Mouse (Mus musculus) lung, embryonic 15.5 days (tissue): ENCODE data around the gene Ccdc81. TPM values are rescaled to one million over a fixed set of nuclear protein-coding genes. Genes with fewer than 3 reads are reported as not detected.

Experiments used
- ATAC-seq: fragments of 200-750 bp; cut with Nextera tagmentation; 2 replicates; pipeline ENCODE4 v1.8.0; 2017; ENCODE audit warnings: moderate number of reproducible peaks, borderline replicate concordance; ENCODE audit not compliant: low FRiP score, low TSS enrichment; ENCODE audit errors: extremely low read depth
- H3K27ac ChIP-seq: fragments of 300-500 bp; sonication (generic); 2 replicates; pipeline ENCODE4 v1.5.1; 2015; ENCODE audit warnings: moderate library complexity, mild to moderate bottlenecking, inconsistent platforms
- H3K27me3 ChIP-seq: fragments of 300-500 bp; sonication (generic); 2 replicates; pipeline ENCODE4 v1.6.1; 2015; ENCODE audit warnings: inconsistent platforms
- H3K36me3 ChIP-seq: fragments of 300-500 bp; sonication (generic); 2 replicates; pipeline ENCODE4 v1.6.1; 2015; ENCODE audit warnings: inconsistent platforms
- H3K4me1 ChIP-seq: fragments of 300-500 bp; sonication (generic); 2 replicates; pipeline ENCODE4 v1.6.1; 2015; ENCODE audit warnings: inconsistent platforms
- H3K4me2 ChIP-seq: fragments of 300-500 bp; sonication (generic); 2 replicates; pipeline ENCODE4 v1.6.1; 2015; ENCODE audit warnings: inconsistent platforms, mild to moderate bottlenecking, moderate library complexity
- H3K4me3 ChIP-seq: fragments of 300-500 bp; sonication (generic); 2 replicates; pipeline ENCODE4 v1.5.1; 2015; ENCODE audit warnings: mild to moderate bottlenecking, inconsistent platforms
- H3K9ac ChIP-seq: fragments of 300-500 bp; sonication (generic); 2 replicates; pipeline ENCODE4 v1.6.1; 2015; ENCODE audit warnings: inconsistent platforms
- H3K9me3 ChIP-seq: fragments of 300-500 bp; sonication (generic); 2 replicates; pipeline ENCODE4 v1.6.1; 2016; ENCODE audit warnings: inconsistent platforms
- WGBS: fragments of 180-500 bp; shearing (Covaris S2); methylation state at CpG from one replicate; pipeline ENCODE4 v1.1.7; 2015; 5-methylcytosine and 5-hydroxymethylcytosine counted together
- polyA plus RNA-seq: library from polyadenylated mRNA; unstranded; fragments of >200 nt; fragmentation: Nextera tagmentation; extraction: Ambion mirVana; gene quantifications from 2 replicates; pipeline ENCODE4 v1.2.1, GENCODE M21; 2015

The Ccdc81 gene
- polyA plus RNA-seq, 1 experiment from 2014 or later = 0.17 TPM

DNA sequence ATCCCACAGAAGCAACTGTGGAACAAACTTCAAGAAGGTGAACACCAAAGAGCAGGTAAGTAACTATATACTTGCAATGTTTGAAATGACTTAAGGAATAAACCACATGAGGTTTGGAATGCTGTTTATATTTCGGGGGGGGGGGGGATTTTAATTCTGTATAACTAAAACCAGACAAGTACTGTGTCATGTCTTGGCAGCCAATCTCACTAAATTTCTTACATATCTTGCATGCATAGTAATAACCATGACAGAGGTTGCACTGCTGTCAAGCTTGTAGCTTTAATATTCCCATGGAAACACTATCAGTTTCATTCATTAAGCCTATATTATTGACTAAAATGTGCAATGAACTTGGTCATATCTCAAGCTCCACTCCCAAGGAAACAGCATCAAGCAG is 48.2 kb downstream of the Ccdc81 start:
- Histone ChIP-seq H3K4me3 (no peak overlapping the region), H3K4me2 (no peak overlapping the region), H3K4me1 (no peaks in the 10 kb centered on the region), H3K9ac (no peak overlapping the region), H3K9me3 (no peaks in the 10 kb centered on the region), H3K27me3 (no peaks in the 10 kb centered on the region), H3K36me3 (no peaks in the 10 kb centered on the region), H3K27ac (no peak overlapping the region)
- WGBS = 66% methylated on average over 1 of the region's 1 CpGs
- ATAC-seq = no peak

DNA sequence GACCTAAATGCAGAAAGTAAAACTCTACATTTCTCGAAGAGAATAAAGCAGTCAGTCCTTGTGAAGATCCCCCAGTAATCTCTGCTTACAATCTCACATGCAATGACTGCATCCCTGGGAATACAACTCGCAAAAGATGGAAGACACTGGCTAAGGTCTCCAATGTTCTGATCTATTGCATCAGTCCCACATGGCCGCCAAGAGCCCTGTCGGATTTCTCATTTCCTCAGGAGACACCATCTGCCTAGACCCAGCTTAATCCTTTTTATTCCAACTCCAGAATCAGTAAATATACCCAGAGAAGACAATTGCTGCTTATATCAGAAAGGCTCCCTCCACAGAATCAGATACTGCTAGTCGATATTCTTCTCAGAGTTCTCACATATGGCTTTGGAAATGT is 50.3 kb downstream of the Ccdc81 start:
- ATAC-seq = no peak
- no peak overlapping the region for H3K4me2 ChIP-seq
- H3K27ac ChIP-seq = no peak overlapping the region
- 71% methylated on average over 5 of the region's 5 CpGs for WGBS
- no peaks in the 10 kb centered on the region for H3K36me3 ChIP-seq
- no peak overlapping the region for H3K9ac ChIP-seq
- no peak overlapping the region for H3K4me3 ChIP-seq
- H3K27me3 ChIP-seq = no peaks in the 10 kb centered on the region
- no peaks in the 10 kb centered on the region for H3K9me3 ChIP-seq
- H3K4me1 ChIP-seq = no peaks in the 10 kb centered on the region

DNA sequence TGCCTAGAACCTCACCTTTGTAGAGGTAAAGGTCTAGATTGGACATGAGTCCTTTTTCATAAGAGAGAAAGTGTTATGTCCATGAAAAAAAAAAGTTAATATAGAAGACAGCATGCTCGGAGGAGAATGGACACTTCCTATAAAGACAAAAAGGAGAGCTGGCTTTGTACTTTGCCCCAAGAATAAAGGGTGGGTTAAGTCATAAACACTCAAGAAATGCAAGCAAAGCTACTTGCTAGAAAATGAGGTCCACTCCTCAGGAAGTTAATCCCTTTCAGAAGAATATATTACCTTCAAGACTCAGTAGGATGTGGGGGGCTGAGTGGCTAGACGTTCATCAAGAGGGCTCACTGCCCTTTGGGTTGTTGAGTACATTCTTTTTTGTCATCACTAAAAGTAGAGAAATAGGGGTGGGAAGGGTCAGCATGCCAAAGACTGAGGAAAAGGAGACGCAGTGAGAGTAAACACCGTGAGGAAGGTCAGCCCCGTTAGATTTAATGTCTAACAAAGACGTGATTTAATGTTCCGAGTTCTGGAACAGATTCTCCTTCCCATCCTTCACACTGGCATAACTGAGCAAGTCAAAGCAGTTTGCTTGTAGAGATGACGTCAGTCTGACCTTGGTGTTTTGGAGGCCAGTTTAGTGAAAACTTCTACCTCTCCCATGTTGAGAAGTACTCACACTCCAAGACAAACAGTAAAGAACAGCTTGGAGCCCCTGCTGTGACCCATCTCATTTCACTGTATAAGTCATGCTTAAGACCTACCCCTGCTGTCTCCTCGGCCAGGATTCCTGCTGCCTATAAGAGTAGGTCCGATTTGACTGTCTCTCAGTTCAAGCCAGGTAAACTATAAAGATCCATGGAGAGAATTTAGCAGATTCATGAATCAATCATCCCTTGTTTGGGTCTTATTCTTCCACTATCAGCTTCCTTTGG is 51.0 kb downstream of the Ccdc81 start:
- Histone ChIP-seq H3K27me3 (no peaks in the 10 kb centered on the region), H3K36me3 (no peaks in the 10 kb centered on the region), H3K9me3 (no peaks in the 10 kb centered on the region), H3K4me2 (no peak overlapping the region), H3K4me3 (no peak overlapping the region), H3K9ac (no peak overlapping the region), H3K27ac (no peak overlapping the region), H3K4me1 (no peaks in the 10 kb centered on the region)
- ATAC-seq = no peak
- WGBS = 60% methylated on average over 10 of the region's 10 CpGs

DNA sequence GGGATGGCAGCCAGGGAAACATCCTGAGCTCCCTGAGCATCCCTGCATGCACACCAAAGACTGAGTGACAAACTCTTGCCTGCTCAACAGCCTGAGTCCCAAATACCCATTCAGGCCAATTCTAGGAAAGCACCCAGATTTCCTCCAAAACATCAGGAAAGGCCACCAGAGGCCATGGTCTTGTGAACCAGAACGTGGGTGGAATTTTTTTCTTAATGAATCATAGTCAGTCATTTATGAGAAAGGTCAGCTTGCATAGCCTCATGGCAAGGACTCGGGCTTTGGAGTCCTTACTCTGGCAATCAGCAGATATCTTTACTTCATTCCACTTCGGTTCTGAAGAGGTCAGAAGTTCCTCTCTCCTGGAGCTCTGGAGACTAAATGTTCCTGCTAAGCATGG is 52.9 kb downstream of the Ccdc81 start:
- H3K27me3 ChIP-seq = no peaks in the 10 kb centered on the region
- 58% methylated on average over 3 of the region's 3 CpGs for WGBS
- no peak for ATAC-seq
- H3K4me3 ChIP-seq = no peak overlapping the region
- no peaks in the 10 kb centered on the region for H3K36me3 ChIP-seq
- H3K9ac ChIP-seq = no peak overlapping the region
- no peak overlapping the region for H3K4me2 ChIP-seq
- no peaks in the 10 kb centered on the region for H3K4me1 ChIP-seq
- H3K27ac ChIP-seq = no peak overlapping the region
- H3K9me3 ChIP-seq = no peaks in the 10 kb centered on the region

DNA sequence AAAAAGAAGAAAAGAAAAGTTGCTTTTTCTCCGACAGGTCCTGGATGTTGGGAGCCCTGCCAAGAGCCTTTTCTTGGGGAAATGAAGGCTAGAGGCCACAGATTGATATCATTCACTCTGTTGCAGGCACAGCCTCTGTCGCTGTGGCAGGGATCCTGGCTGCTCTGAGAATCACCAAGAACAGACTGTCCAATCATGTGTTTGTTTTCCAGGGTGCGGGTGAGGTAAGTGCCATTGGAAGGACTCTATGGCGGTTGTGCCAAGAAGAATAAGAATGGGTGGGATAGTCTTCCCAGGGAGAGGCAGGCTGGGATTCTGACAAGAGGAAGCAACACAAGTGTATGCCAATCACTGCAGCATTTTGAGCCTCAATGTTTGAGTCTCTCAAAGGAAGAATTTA is 57.8 kb downstream of the Ccdc81 start:
- H3K9me3 ChIP-seq = no peaks in the 10 kb centered on the region
- no peaks in the 10 kb centered on the region for H3K27me3 ChIP-seq
- no peak overlapping the region for H3K27ac ChIP-seq
- H3K4me3 ChIP-seq = no peak overlapping the region
- no peaks in the 10 kb centered on the region for H3K36me3 ChIP-seq
- H3K4me1 ChIP-seq = no peaks in the 10 kb centered on the region
- no peak overlapping the region for H3K9ac ChIP-seq
- H3K4me2 ChIP-seq = no peak overlapping the region
- no peak for ATAC-seq
- 63% methylated on average over 4 of the region's 4 CpGs for WGBS

DNA sequence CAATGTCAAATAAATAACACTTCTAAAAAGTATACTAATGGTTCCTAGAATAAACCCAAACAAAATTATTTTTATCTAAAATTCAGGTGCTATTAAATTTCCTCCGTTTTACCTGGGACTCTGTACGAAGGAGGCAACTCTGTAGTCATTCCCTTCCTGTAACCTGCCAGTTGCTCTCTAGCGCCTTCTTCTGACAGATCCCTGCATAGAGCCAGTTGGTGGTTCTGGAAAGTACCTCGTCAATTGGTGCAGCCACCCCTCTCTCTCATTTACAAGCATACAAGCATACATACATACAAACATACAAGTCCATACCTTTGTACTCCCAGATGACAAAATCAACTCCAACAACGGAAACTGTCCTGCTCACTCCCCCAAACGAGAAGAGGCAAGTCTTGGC is 59.9 kb downstream of the Ccdc81 start:
- no peak overlapping the region for H3K4me2 ChIP-seq
- no peak overlapping the region for H3K9ac ChIP-seq
- no peaks in the 10 kb centered on the region for H3K36me3 ChIP-seq
- WGBS = 27% methylated on average over 6 of the region's 6 CpGs
- no peaks in the 10 kb centered on the region for H3K9me3 ChIP-seq
- peaks cover 6% of the 10 kb centered on the region; the same call in 1 of the 2 replicates for H3K4me1 ChIP-seq
- ATAC-seq = no peak
- H3K27me3 ChIP-seq = no peaks in the 10 kb centered on the region
- no peak overlapping the region for H3K4me3 ChIP-seq
- H3K27ac ChIP-seq = no peak overlapping the region

DNA sequence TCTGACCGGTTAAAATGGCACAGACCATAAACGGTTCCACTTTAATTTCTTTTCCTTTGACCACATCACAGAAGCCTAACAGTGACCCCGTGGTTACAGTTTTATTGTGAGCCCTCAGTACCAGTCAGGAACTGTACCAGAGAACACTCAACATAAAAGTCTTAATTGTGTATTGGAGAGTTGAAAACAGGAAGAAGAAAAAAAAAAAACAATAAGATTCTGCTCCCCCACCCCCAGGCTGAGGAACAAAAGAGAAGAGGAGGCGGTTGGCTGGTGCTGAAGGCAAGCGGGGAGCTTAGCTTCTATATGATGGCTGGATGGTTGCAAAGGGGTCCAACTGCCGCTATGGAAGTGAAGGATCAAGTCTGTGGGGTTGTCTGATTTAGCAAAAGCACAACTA is 60.3 kb downstream of the Ccdc81 start:
- ATAC-seq = no peak
- Histone ChIP-seq H3K36me3 (no peaks in the 10 kb centered on the region), H3K9me3 (no peaks in the 10 kb centered on the region), H3K9ac (no peak overlapping the region), H3K27me3 (no peaks in the 10 kb centered on the region), H3K4me1 (peaks cover 6% of the 10 kb centered on the region; the same call in 1 of the 2 replicates), H3K27ac (no peak overlapping the region), H3K4me2 (no peak overlapping the region), H3K4me3 (no peak overlapping the region)
- WGBS = 63% methylated on average over 6 of the region's 6 CpGs

DNA sequence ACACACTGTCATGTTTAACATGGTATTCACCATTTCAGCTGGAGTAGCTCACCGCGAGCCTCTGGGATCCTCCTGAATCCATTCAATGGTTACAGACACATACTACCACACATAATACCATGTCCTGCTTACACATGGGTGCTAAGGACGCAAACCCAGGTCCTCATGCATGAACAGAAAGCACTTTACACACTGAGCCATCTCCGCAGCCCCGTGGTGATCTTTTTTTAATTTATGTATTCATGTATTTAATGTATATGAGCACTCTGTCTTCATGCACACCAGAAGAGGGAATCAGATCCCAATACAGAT is 61.1 kb downstream of the Ccdc81 start:
- Histone ChIP-seq H3K27ac (no peak overlapping the region), H3K36me3 (no peaks in the 10 kb centered on the region), H3K9ac (no peak overlapping the region), H3K9me3 (no peaks in the 10 kb centered on the region), H3K4me3 (no peak overlapping the region), H3K4me1 (peaks cover 6% of the 10 kb centered on the region; the same call in 1 of the 2 replicates), H3K4me2 (no peak overlapping the region), H3K27me3 (no peaks in the 10 kb centered on the region)
- WGBS = 88% methylated on average over 5 of the region's 5 CpGs
- no peak for ATAC-seq

DNA sequence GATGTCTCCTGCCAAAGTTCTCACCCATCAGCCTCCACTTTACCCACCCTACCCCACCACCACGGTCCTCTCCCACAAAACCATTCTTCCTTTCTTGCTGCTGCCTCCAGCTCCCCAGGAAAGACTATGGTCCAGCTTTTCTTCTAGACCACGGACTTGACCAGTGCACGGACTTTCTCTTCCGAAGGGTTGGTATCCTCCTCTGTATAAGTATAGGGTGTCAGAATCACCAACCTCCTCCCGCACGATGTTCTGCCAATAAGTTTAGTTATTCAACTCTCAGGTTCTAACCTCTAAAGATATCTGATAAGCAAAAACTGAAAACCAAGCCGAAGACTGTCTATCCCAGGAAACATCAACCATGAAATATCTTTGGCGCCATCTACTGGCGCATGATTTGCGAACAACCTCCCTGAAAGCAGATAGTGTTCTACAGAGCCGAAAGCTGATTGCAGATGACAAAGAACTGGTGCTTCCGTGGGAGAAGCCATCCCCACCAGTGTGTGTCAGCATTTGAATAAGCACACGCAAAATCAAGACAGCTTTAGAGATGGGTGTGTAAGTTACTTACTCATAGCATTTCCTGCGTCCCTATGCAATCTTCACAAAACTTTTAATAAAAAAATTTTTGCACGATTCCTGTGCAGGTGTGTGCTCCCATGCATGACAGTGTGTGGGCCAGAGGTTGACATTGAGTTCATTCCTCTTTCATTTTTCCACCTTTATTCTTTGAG is 61.6 kb downstream of the Ccdc81 start:
- Histone ChIP-seq H3K36me3 (no peaks in the 10 kb centered on the region), H3K9ac (no peak overlapping the region), H3K4me3 (no peak overlapping the region), H3K9me3 (no peaks in the 10 kb centered on the region), H3K4me2 (no peak overlapping the region), H3K27me3 (no peaks in the 10 kb centered on the region), H3K27ac (no peak overlapping the region), H3K4me1 (peaks cover 6% of the 10 kb centered on the region; the same call in 1 of the 2 replicates)
- ATAC-seq = peak; percentile 41; the same call in 1 of the 2 replicates
- 27% methylated on average over 15 of the region's 15 CpGs for WGBS

DNA sequence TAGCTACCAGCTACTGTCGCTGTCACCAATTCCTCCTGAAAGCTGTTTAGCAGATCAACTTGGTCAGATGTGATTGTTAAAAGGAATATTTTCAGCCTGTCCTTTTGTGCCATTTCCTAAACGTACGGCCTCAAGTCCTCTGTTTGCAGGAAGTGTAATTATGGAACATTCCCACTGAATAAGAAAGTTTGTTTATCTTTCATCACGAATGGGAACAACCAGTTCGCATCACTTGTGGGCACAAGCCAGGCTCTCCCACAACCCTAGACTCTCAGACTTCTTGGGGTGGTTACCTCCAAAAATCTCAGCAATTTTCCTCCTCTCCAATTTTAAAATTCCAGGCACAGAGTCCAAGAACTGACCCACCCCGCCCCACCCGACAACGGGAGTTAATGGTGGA is 63.7 kb downstream of the Ccdc81 start:
- Histone ChIP-seq H3K4me2 (no peak overlapping the region), H3K9me3 (no peaks in the 10 kb centered on the region), H3K4me3 (no peak overlapping the region), H3K27ac (no peak overlapping the region), H3K4me1 (peaks cover 6% of the 10 kb centered on the region; the same call in 1 of the 2 replicates), H3K36me3 (no peaks in the 10 kb centered on the region), H3K27me3 (no peaks in the 10 kb centered on the region), H3K9ac (no peak overlapping the region)
- 54% methylated on average over 8 of the region's 8 CpGs for WGBS
- ATAC-seq = no peak

DNA sequence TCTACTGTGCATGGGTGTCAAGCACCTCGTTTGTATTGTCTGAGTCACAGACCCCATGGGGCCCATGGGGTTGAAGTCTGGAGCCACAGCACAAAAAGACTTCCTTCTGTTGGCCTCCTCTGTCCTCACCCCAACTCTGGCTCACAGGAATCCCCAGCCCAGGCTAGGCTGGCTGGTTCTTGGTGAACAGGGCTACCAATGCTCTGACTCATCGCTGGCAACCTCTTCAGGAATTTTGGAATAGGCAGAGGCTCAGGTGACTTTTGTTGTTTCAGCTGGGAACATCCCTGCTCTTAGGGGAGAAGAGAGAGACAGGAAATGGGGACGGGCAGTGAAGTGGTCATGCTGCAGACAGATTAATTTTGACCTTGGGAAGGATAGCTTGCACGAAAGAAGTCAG is 65.6 kb downstream of the Ccdc81 start:
- Histone ChIP-seq H3K27ac (no peak overlapping the region), H3K4me3 (no peak overlapping the region), H3K4me1 (peaks cover 6% of the 10 kb centered on the region; the same call in 1 of the 2 replicates), H3K9ac (no peak overlapping the region), H3K9me3 (no peaks in the 10 kb centered on the region), H3K4me2 (no peak overlapping the region), H3K27me3 (no peaks in the 10 kb centered on the region), H3K36me3 (no peaks in the 10 kb centered on the region)
- WGBS = 44% methylated on average over 4 of the region's 4 CpGs
- ATAC-seq = no peak

DNA sequence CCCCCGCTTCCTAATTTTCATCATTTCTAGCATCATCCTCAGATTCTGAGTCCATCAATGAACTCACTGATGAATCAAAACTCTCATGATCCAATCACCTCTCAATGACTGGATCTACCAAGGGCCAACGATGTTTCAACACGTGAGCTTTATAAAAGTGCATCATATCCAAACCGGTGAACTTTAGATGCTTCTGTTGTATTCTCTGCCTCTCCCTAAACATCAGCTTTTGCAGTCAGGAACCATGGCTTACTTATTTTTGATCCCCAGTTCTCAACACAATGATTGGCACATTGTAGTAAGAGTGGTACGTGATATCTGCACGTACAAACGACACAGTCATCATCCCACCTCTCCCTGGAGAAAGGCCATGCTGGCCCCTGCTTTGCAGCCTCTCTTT is 66.8 kb downstream of the Ccdc81 start:
- Histone ChIP-seq H3K27me3 (no peaks in the 10 kb centered on the region), H3K36me3 (no peaks in the 10 kb centered on the region), H3K4me2 (no peak overlapping the region), H3K27ac (no peak overlapping the region), H3K4me1 (peaks cover 6% of the 10 kb centered on the region; the same call in 1 of the 2 replicates), H3K9ac (no peak overlapping the region), H3K9me3 (no peaks in the 10 kb centered on the region), H3K4me3 (no peak overlapping the region)
- WGBS = 90% methylated on average over 7 of the region's 7 CpGs
- ATAC-seq = no peak
